Mouse (Mus musculus): ENCODE results near the gene Tet2. TPM values are rescaled to one million over a fixed set of nuclear protein-coding genes. Genes with fewer than 3 reads are reported as not detected.
"Not testable (repeated sequence)": the region's sequence is repeated elsewhere in the genome, so short reads cannot be mapped to it uniquely, and the experiment has no call there.

Gene Tet2
- total RNA-seq, 2 experiments from 2014 or later, result 34.3 to 50.3 TPM

DNA sequence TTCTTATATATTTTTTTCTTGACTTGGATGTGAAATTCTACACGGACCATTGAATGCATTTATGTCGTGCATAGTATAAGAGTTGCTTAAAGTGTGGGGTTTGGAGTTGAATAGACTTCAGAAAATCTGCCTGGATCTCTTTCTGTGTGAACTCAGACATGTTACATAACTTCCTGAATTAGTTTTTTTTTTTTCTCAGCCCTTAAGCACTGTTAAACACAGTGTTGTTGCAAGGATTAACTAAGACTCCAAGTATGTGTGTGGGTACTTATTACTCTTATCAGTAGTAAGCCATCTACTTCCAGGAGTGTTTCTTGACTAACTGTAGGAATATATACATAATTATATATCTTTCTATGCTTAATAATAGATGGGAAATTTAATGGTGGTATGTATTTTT, 3.7 kb upstream of the Tet2 start:
- no peak for DNase-seq

DNA sequence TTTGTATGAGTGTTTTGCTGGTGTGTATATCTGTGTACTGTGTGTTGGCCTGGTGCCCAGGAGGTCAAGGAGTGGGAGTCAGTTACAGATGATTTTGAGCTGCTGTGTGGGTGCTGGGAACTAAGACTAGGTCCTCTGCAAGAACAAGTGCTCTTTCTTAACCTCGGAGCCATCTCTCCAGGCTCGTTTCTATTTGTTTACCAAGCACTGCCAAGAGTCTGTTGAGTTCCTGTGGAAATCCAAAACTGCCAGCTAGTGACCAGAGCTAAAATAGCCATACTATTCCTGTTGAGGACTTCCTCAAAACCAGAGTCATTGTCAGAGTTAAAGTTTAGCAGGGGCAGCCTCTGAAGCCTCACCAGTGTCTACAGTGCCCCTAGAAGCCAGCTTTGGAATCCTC, 1.9 kb upstream of the Tet2 start:
- DNase-seq, result no peak

DNA sequence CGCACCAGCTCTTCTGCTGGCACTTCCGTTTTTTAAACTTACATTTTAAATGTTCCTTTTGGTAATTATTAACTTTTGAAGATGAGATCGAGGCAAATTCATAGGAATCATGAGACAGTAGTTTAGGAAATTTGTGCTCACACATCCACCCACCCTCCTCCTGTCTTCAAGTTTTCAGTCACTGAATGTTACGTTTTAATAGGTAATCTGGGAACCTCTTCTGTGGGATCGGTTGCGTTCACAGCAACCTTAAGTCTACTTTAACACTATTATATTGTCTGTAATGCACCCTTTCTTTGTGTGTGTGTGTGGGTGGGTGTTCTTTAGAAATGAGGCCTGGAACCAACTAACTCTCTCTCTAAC, 346 bp upstream of the Tet2 start:
- DNase-seq, result no peak

DNA sequence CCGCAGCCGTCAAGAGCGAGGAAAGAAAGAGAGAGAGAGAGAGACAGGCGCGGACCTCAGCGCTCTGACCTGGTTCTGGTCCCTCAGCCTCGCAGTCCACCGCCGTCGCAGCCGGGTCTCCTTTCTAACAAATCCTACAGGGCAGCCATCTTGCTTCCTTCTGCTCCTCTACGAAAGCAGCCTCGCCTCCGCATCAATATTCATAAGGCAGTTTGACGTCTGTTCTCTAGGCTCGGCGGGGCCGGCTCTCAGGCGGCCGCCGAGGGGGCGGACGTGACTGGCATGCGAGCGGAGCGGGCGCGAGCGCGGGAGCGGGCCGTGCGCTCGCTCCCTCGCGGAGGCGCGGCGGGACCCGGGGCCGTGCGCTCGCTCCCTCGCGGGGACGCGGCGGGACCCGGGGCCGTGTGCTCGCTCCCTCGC, 798 bp downstream of the Tet2 start:
- DNase-seq, result peak; percentile 91

DNA sequence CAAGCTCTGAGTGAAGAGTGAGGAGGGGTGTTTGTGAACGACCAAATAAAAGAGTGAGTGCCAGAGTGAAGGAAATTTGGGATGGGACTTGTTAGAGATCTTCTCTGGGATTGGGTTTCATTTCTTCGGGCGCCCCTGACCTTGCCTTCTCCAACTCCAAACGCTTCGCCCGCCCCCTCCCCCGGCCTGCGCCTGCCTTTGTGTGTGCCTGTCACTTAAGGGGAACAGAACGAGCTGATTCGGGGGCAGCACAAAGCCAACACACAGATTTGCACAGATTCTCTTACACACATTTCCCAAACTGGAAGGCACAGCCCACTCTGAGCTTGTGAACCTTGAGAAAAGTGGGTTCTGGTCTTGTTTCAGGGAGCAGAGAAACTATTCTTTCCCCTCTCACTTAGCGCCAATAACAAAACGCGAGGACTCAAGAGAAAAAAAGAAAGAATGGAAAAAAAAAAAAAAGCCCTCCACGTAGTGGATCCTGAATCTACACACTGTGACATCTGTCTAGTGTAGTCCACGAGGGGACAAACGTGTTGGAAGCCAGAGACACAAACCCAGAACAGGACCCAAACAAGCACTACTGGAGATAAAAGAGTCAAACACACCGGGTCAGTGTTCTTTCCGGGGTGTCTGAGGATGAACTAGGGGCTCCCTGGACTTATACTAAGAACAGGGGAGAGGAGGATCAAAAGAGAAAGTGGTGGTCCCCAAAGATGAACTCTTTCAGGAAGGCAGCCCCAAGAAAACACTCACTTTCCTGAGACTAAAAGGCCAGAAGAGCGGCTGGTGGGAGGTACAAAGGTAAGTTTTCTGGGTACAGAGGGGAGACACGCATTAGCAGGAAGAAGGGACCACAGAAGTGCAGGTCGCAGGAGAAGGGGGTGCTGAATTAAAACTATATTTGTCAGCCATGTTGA, 1.6 kb downstream of the Tet2 start:
- DNase-seq, result peak; percentile 74

DNA sequence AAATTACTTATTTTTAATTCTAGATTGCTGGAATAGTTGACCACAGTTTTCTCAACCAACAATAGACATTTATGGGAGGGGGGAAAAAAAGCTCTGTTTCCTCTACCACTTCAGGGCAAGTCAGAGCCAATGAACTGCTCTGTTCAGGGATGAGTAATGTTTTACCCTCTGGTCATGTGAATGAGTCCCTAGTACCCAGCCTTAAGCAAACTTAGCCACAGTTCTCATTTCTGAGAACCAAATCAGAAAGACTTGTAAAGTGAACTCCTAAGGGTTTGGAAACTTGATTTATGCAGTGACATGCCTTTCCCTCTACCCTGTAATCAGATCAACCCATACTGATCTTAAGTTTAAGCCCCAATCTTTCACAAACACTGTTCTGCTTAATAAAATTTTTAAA, 2.9 kb downstream of the Tet2 start:
- DNase-seq, result no peak

DNA sequence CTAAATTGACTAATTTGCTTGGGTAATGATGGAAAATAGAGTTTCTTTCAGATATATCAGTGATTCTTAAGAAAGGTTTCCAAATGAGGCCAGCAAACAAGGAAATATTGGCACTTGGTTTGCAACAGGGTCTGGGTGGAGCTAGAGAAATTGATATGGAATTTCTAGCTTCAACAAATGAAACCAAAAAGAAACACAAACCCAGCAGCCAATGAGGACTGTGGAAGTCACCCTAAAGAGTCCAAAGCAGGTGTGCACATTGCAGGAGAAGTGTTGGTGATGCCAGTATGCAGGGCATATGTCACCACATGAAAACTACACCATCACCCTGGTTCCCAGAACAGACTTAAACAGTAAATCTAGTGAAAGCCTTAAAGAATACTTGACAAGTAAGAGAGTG, 3.9 kb downstream of the Tet2 start:
- DNase-seq, result no peak

DNA sequence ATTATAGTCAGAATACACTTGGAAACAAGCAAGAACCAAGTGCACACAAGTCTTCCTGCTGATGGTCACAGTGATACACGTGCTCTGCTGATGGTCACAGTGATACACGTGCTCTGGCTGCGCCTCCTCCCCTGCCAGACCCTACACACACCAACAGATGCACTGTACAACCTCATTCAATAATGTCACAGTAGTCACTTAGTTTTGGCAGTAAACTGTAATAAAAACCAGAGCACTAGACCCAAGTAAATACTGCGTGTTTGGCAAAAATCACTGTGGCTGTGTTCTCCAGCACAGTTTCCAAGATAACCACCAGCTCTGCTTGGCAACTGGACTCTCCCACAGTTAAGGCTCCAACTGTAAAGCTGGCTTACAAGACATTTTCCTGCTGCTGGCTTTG, 4.9 kb downstream of the Tet2 start:
- DNase-seq, result no peak

DNA sequence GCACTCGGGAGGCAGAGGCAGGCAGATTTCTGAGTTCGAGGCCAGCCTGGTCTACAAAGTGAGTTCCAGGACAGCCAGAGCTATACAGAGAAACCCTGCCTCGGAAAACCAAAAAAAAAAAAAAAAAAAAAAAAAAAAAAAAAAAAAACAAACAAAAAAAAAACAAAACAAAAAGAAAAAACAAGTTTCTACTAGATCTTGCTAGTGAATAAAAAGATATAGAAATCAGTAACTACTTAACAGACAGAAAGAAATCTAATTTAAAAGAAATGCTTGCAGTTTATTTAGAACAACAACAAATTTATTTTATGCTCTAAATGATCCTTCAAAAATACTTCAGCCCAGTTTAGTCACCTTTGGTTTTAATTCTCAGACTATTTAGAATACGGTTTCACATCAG, 6.4 kb downstream of the Tet2 start:
- not testable (repeated sequence) for DNase-seq

DNA sequence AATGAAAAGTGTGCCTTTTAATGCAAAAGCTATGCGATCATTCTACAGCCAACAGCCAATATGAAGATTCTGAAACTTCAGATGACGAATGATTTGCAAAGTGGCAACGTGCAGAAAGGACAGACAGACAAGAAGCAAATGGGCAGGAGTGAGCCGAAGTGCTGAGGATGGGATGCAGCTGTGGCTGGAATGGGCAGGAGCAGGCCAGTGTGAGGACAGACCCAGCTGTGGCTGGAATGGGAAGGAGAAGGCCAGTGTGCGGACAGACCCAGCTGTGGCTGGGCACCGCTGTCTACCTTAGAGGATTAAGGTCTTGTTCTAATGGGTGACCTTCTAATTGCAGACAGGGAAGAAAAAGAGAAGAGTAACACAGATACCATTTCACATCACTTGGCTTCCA, 9.3 kb downstream of the Tet2 start:
- no peak for DNase-seq

DNA sequence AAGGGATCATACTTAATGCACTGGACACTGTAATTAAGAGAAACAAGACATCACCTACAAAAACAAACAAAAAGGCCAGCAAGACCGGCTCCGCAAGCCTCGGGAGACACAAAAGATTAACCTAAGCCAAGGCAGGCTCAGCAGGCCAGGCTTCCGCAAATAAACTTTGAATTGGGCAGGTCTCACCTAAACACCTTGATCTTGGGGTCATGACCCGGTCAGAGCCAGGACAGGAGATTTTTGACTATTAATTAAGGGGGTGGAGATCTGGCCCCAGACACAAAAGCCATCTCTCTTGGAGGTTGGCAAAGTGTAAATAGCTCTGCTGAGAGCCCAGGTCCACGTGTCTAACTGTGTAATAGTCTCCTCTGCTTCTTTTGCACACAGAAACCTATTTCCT, 10.9 kb downstream of the Tet2 start:
- no peak for DNase-seq

DNA sequence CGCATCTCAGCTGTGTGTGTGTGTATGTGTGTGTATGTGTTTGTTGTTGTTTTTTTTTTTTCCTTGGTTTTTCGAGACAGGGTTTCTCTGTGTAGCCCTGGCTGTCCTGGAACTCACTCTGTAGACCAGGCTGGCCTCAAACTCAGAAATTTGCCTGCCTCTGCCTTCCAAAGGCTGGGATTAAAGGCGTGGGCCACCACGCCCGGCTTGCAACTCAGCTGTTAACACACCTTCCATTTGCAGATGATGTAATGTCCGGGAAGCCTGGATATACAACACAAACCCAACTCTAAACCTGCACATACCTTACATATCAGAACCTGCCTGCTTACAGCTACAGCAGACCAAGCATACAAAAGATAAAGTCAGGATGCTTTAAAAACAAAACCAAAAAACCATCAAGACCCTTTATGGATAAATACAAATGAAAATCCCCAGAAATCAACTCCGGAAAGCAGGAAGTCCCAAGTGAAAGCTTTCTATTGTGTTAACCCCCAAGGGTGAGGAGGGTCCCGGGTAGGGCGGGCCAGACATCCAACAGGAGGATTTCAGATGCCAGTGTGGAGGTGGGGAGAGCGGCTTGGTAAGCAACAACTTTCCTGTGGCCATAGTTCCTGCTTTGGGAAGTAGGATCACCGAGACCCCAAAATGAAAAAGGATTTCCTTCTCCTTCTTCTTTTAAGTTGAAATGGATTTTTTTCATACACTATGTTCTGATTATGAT, 11.5 kb downstream of the Tet2 start:
- DNase-seq, result no peak

DNA sequence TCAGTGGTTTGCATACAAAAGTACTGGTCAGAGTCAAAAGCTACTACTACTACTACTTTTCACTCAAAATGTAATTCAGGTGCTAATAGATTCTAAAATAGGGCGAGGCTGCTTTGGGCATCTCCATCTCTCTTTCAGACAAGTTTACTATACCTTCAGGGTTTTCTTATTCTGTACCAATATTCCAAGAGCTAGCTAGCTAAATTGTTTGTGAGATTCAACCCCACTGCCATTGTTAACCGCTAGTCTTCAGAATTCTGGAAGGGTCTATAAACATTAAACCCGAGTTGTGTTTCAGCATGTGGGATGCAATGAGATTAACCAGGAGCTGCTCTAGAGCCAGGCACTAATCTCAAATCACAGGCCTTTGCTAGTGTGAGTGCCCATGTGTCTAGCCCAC, 12.1 kb downstream of the Tet2 start:
- DNase-seq, result no peak

DNA sequence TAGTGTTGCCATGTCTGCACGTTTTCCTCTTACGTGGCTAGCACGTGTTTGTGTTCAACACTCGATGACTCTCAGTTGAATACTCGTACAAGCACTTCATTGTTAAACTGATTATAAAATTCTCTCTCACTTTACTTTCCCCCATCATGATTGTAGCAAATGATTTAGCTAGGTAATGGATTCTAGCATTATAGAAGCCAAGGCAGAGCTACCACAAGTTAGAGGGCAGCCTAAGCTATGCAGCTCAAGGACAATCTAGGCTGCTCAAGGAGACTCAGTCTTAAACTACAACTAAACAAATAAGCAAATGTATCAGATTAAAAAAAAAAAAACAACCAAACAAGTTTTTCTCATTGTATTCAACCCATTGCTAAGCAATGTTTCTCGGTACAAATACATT, 12.7 kb downstream of the Tet2 start:
- no peak for DNase-seq

DNA sequence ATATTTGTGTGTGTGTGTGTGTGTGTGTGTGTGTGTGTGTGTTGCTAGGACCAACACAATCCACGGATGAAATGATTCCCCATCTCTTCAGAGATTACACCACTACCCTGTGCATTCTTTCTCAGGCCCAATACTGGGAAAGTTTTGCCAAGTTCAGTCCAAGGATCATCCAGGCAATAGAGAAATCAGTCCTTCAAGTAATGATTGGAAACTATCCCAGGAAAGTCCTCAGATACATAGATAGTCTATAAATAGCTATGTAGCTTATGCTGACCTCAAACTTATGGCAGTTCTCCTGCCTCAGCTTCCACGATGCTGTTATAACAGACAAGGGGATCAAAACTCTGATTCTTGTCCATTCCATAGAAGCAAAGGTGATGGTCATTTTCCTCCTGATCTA, 13.8 kb downstream of the Tet2 start:
- no peak for DNase-seq

DNA sequence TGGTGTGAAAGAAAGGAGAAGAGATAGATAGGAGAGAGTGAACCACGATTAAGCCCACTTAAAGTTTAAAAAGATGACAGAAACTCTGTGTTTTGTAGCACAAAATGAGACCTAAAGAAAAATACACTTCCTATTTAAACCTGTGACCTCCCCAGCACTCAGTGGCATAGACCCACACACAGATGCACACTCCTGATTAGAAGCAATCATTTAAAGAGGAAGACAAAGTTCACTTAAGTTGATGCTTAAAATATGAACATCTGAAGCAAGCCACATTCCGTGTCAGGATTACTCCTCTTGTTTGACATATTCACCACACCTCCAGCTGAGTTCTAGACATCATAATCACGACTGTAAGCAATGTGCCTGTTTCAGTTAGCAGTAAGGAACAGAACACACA, 14.3 kb downstream of the Tet2 start:
- no peak for DNase-seq

DNA sequence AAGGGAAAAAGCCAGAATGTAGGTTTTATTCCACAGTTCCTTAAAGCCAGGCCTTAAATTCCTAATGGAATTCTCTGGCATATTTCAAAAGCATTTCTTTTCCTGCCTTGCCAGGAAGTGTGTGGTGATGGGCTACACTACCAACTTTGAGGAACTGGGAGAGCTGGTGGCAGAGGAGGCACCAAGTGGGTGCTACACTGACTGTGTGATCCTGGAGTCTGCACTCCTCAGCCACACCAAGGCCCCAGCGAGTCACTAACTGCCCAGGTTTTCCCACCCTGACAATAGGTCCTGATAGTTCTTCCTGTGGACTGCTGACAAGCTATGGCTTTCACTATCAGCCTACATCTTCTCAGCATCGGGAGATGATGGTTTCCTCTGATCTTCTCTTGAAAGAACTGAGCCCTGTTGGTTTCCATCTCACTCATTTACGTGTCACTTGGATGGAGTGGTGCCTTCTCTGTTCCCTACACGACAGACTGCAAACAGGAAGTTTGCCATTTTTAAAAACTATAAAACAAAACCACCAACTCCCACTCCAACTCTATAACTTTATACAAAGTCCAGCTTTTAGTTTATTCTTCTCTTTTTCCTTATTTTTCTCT, 18.7 kb downstream of the Tet2 start:
- DNase-seq, result no peak

DNA sequence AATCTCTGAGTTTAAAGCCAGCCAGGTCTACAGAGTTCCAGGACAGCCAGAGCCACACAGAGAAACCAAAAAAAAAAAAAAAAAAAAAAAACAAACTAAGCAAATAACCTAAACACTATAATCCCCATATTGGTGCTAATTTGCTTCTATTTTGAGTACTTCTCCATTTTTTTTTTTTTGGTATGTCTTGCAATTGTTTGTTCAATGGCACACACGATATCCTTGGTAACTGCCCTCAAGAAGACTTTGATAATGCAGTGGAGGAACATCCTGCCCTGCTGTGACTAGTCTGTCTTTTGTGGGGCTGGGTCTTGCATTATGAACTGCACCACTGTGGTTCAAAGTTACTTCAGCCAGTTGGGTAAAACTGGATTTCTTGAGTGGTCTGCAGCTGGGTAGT, 19.4 kb downstream of the Tet2 start:
- DNase-seq, result no peak

DNA sequence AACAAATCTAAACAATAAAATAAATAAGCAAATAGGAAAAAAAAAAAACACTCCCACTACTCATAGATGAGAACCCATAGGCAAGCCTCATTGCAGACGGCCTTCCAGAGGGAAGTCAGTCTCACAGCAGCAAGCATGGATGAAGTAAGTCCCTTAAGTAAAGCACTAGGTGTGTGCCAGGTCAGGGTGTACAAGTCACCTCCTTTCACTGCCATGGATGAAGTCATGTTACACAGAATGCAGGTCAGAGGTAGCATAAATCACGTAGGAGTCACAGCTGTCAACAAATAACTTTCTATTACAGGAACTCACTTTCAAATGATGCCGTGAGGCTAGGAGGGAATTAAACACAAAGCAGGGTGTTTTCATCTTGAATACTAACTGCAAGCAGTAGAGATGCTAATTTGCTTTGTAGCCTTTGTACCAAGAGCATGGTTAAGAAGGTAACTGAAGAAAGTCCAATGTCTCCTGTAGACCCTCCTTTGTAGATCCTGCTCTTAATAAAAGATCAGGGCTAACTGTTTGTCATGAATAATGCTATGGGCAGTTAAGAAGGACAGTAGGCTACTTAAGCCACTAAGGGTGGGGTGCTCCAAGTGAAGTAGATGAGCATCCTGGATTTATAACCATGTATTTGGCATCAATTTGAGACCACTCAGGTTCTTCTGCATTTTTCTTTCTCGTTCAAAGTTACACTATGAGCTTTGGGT, 20.4 kb downstream of the Tet2 start:
- DNase-seq, result peak; percentile 15

DNA sequence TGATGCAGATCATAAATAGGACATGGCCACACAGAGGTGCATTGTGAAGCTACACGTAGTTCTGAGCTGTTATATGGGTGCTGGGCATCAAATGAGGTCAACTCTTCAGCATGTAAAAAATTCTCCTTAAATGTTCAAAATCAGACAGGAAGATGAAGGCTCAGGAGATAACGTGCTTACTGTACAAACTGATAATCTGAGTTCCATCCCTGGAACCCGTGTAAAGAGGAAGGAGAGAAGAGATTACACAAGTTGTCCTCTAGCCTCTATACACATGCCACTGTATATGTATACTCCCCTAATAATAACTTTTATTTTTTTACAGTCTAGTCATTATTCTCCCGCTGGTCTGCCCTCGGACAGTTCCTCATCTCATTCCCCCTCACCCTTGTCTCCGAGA, 21.7 kb downstream of the Tet2 start:
- no peak for DNase-seq

DNA sequence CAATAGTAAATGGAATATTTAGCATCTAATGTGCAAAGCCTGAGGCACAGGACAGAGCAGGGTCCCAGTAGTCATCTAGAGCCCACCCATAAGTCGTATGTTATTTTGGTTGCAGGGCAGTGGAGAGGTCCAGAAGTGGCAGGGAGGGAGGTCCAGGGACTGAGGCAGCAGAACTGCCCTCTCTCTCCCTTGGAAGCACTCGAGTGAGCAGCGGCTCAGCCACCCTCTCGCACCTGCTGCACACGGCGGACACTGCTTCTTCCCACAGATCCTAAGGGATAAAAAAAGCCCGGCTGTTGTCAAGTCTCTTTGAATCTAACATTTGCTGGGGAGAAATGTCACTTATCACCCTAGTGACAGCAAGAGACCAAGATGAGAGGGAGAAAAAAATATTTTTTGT, 22.6 kb downstream of the Tet2 start:
- DNase-seq, result no peak

DNA sequence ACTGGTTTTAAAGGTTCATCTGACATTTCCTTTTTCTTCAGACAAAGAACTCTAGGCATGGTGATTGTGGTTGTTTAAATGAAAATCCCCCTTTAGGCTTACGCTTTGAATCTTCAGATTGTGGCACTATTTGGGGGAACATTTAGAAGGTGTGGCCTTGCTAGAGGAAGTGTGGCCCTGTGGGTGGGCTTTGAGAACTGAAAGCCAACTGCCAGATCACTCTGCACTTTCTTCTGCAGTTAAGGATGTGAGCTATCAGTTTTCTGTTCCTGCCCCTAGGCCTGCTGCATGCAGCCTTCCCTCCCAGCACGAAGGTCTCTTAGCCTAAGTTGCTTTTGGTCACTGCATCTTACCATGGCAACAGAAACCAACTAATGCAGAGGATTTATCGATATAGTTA, 26.1 kb downstream of the Tet2 start:
- DNase-seq, result no peak

DNA sequence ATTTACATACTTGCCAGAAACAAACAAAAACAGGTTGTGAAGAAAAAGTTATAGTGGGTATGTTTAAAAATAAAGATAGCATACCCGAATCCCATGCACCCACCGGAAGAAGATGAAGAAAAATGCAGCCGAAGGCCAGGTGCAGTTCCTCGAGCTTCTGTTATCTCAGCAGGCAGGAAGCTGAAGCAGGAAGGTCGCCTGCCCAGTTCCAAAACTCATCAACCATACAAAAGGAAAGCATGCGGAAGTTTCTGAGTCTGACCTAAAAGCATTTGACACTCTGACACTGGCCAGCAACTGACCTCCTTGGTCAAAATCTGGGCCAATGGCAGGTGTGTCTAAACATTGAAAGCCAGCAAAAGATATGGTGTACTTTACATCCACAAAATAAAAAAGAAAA, 26.8 kb downstream of the Tet2 start:
- no peak for DNase-seq
